Mouse (Mus musculus) kidney, embryonic 14.5 days (tissue): ENCODE measurements at regions not wholly inside any gene's neighbourhood (a gene's known extent, or its start where the extent isn't known, plus 50 kb on each side); places are given as distances from the start of the nearest gene placed in this dataset.

Experiments
- ATAC-seq: fragments of 200-750 bp; cut with Nextera tagmentation; 2 replicates; pipeline ENCODE4 v1.8.0; 2017; ENCODE audit warnings: moderate number of reproducible peaks, mild to moderate bottlenecking, moderate TSS enrichment, moderate library complexity; ENCODE audit not compliant: low FRiP score, low TSS enrichment
- H3K27ac ChIP-seq: fragments of 300-500 bp; sonication (generic); 2 replicates; pipeline ENCODE4 v1.5.1; 2014; ENCODE audit warnings: low read depth, mild to moderate bottlenecking, low read length, moderate library complexity, mixed read lengths
- H3K27me3 ChIP-seq: fragments of 300-500 bp; sonication (generic); 2 replicates; pipeline ENCODE4 v1.6.1; 2014; ENCODE audit warnings: mild to moderate bottlenecking, low read length; ENCODE audit not compliant: control insufficient read depth, insufficient read depth
- H3K36me3 ChIP-seq: fragments of 300-500 bp; sonication (generic); 2 replicates; pipeline ENCODE4 v1.6.1; 2014; ENCODE audit warnings: low read length, mixed read lengths; ENCODE audit not compliant: control insufficient read depth, insufficient read depth
- H3K4me1 ChIP-seq: fragments of 300-500 bp; sonication (generic); 2 replicates; pipeline ENCODE4 v1.6.1; 2014; ENCODE audit warnings: low read length, mixed read lengths; ENCODE audit not compliant: control insufficient read depth, insufficient read depth
- H3K4me2 ChIP-seq: fragments of 300-500 bp; sonication (generic); replicated peaks from 2 replicates; pipeline ENCODE4 v1.6.1; 2014; ENCODE audit warnings: low read depth, mild to moderate bottlenecking, low read length
- H3K4me3 ChIP-seq: fragments of 300-500 bp; sonication (generic); 2 replicates; pipeline ENCODE4 v1.5.1; 2014; ENCODE audit warnings: mild to moderate bottlenecking, low read length
- H3K9ac ChIP-seq: fragments of 300-500 bp; sonication (generic); 2 replicates; pipeline ENCODE4 v1.6.1; 2014; ENCODE audit warnings: low read depth, mild to moderate bottlenecking, low read length, moderate library complexity
- H3K9me3 ChIP-seq: fragments of 300-500 bp; sonication (generic); 2 replicates; pipeline ENCODE4 v1.6.1; 2016; ENCODE audit warnings: low read length; ENCODE audit not compliant: control insufficient read depth
- WGBS: fragments of 180-500 bp; shearing (Covaris S2); extraction: QIAGEN DNeasy Blood & Tissue Kit; methylation state at CpG from one replicate; pipeline ENCODE4 v1.1.7; 2014; 5-methylcytosine and 5-hydroxymethylcytosine counted together

DNA sequence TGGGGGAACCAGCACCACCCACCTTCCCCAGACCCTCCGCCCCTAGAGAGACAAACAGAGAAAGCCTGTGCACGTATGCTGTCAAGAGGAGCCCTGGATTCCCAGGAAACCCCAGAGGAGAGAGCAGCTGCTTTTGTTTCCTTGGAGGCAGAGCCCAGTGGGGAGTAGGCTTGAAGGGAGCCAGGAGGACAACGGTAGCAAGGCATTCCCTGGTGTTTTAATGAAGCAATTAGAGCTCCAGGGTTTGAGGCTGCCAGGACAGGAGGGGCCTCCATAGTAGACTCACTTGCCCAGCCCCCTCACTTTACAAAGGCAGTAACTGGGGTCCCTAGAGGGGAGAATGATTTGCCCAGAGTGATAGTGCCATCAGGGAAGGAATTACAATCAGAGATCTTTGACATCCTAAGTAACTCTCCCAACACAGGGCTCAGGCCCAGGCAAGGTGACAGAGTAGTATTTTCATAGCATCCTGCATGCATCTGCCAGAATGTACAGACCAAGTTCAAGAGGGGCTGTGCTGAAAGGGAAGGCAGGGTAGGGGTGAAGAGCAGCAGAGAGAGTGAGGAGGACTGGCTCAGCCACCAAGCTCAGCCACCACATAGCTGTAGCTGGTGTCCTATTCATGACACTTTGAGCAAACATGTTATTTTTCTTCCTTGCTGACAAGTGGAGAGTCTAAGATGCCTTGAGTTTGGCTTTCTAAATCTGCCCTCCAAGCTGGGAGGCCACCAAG, 389.0 kb downstream of the Nedd1 start:
- Histone ChIP-seq H3K9me3 (no peaks in the 10 kb centered on the region), H3K4me3 (no peak overlapping the region), H3K36me3 (no peaks in the 10 kb centered on the region), H3K4me1 (peaks cover 7% of the 10 kb centered on the region), H3K9ac (no peak overlapping the region), H3K4me2 (no peak overlapping the region), H3K27ac (no peak overlapping the region), H3K27me3 (no peaks in the 10 kb centered on the region)
- WGBS: 26% methylated on average over 3 of the region's 3 CpGs
- no peak for ATAC-seq

DNA sequence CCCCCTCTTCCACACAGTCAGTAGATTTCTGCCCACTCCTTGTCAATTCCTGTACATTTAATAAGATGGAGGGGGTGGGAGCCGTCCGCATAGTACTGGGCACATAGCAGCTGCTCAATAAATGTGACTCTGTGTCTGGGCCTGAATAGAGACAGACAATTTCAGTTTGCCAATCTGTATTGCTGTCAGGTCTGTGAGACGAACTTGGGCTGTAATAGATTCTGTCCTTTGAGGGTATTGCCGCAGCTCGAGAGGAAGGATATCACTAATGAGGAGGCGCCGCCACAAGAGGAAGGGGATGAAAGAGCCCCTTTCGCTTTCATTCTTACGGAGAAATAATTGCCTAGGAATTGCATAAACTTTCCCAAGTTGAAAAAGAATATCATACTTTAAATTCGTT, 392.1 kb downstream of the Nedd1 start:
- WGBS: 84% methylated on average over 10 of the region's 10 CpGs
- ATAC-seq: no peak

DNA sequence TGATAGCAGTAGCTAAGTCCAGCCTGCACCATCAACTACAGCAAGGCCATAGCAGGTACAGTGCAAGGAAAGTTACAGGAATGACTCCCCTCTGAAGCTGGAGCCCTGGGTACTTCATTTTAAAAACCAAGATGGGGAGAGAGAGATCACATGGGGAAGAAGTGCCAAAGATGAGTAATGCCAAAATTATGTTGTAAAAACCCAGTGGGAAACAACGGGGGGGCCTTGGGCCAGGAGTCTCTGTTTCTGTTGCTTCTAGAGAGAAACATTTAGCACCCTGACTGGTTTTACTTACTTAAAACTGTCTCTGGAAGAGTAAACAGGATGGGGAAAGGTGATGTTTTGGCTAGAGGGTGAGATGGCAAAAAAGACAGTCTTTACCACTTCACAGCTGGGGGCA, 392.6 kb downstream of the Nedd1 start:
- Histone ChIP-seq H3K4me2 (no peak overlapping the region), H3K27me3 (no peaks in the 10 kb centered on the region), H3K4me3 (no peak overlapping the region), H3K4me1 (peaks cover 7% of the 10 kb centered on the region), H3K9me3 (no peaks in the 10 kb centered on the region), H3K27ac (no peak overlapping the region), H3K9ac (no peak overlapping the region), H3K36me3 (no peaks in the 10 kb centered on the region)
- 43% methylated on average over 1 of the region's 1 CpGs for WGBS
- ATAC-seq: no peak

More for the DNA sequence above, 392.1 kb downstream of the Nedd1 start:
- Histone ChIP-seq H3K9me3 (no peaks in the 10 kb centered on the region), H3K27ac (no peak overlapping the region), H3K4me2 (no peak overlapping the region), H3K4me3 (no peak overlapping the region), H3K36me3 (no peaks in the 10 kb centered on the region), H3K9ac (no peak overlapping the region), H3K4me1 (peaks cover 7% of the 10 kb centered on the region), H3K27me3 (no peaks in the 10 kb centered on the region)

DNA sequence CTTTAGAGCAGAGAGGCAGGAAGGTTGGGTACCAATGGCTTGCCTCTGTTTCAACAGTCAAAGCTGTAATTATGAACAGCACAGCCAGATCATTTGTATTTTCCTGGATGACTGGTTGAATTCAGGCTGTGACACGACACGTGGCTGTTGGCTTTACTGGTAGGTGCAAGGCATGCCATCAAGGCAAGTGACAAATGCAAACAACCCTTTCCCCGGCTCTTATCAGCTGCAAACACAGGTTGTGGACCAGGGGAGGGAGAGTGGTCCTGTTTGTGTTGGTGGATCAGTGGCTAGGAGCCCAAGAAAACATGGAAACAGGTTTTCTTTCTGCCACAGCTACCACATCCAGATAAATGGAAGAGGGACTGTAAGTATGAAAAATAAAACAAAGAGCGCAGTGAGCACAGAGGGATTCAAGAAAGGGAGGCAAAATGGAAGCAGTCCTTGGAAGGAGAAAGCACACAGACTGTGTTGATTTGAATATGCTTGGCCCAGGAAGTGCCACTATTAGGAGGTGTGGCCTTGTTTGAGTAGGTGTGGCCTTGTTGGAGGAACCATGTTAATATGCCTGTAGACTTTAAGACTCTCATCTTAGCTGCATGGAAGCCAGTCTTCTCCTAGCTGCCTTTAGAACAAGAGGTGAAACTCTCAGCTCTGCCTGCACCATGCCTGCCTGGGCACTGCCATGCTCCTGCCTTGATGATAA, 396.8 kb downstream of the Nedd1 start:
- Histone ChIP-seq H3K4me3 (no peak overlapping the region), H3K27ac (no peak overlapping the region), H3K4me1 (no peaks in the 10 kb centered on the region), H3K4me2 (no peak overlapping the region), H3K9ac (no peak overlapping the region), H3K9me3 (no peaks in the 10 kb centered on the region), H3K36me3 (no peaks in the 10 kb centered on the region), H3K27me3 (no peaks in the 10 kb centered on the region)
- ATAC-seq: no peak
- 61% methylated on average over 4 of the region's 4 CpGs for whole genome bisulfite sequencing

DNA sequence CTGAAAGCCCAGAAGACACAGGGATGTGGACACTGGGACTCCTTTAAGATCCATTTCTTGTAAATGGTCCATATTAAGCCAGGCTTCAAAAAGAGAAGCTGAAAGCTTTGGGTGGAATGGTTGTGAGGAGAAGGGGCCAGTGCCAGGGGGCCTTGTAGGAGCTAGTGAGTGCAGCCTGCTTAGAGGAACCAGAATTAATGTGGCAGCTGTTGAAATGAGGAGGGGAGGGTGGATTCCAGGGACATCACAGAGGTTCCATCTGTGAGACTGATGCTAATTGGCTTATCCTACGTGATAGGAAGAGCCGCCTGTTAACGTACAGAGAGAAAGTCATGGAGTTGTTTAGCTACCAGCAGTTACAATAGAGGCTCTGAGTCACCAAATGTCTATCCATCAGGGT, 407.6 kb downstream of the Nedd1 start:
- Histone ChIP-seq H3K27me3 (no peaks in the 10 kb centered on the region), H3K4me2 (no peak overlapping the region), H3K4me3 (no peak overlapping the region), H3K9ac (no peak overlapping the region), H3K9me3 (no peaks in the 10 kb centered on the region), H3K36me3 (no peaks in the 10 kb centered on the region), H3K27ac (no peak overlapping the region), H3K4me1 (no peaks in the 10 kb centered on the region)
- 78% methylated on average over 3 of the region's 3 CpGs for WGBS
- ATAC-seq: no peak

DNA sequence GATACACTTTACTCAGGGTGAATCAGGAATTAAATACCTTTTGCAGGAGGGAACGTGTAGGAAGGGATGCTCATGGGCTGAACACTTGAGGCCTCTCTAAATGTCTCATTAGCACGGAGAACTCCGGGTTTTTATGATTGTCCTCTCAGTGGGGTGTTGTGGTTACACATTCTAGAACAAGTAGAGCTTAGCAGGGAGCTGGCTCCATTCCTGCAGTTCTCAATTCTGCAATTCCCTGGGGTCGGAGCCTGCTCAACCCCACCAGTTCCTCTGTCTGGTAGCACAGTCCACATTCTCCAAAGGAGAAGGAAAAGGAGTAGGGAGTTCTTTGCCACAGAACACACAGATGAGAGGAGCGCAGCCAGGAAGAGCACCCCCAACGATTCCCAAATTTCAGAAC, 409.9 kb downstream of the Nedd1 start:
- H3K27me3 ChIP-seq: no peaks in the 10 kb centered on the region
- 81% methylated on average over 6 of the region's 6 CpGs for WGBS
- no peak overlapping the region for H3K27ac ChIP-seq
- no peak overlapping the region for H3K4me2 ChIP-seq
- H3K36me3 ChIP-seq: no peaks in the 10 kb centered on the region
- no peak for ATAC-seq
- no peak overlapping the region for H3K9ac ChIP-seq
- H3K4me1 ChIP-seq: no peaks in the 10 kb centered on the region
- no peak overlapping the region for H3K4me3 ChIP-seq
- H3K9me3 ChIP-seq: no peaks in the 10 kb centered on the region

DNA sequence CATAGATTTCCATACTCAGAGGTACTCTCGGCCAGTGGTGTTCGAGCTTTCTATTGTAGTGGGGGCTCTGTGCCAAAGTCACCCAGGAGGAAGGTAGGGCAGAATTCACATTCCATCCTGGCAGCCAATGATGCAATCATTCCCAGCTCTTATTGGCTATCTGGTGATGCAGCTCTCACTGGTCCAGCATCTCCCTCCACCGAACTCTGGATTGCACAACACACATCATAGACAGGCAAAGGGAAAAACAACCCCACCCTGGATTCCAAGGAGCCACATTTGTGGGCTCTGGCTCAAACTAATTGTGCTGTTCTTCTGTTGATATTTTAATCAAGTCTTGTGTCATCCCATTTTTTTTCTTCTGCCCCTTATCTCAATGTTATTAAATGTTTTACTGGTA, 413.6 kb downstream of the Nedd1 start:
- Histone ChIP-seq H3K4me3 (no peak overlapping the region), H3K9ac (no peak overlapping the region), H3K27ac (no peak overlapping the region), H3K36me3 (no peaks in the 10 kb centered on the region), H3K4me2 (no peak overlapping the region), H3K27me3 (no peaks in the 10 kb centered on the region), H3K9me3 (no peaks in the 10 kb centered on the region), H3K4me1 (no peaks in the 10 kb centered on the region)
- WGBS: 82% methylated on average over 3 of the region's 3 CpGs
- no peak for ATAC-seq

DNA sequence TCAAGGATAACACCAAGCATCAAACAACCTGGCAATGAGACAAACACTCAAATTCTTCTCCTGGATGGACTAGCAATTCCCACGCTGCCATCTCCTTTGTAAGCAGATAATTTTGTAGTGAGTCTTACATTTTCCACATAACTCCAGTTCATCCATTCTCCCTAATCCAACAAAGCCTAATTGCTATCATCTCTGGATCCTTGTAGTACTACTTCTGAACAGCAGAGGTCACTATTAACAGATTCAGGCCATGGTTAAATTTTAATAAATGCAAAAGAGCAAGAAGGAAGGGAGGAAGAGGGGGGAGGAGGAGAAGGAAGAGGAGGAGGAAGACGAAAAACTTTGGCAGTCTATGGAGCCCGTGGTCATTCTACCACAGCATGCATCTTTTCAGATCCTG, 414.4 kb downstream of the Nedd1 start:
- no peaks in the 10 kb centered on the region for H3K36me3 ChIP-seq
- ATAC-seq: no peak
- no peaks in the 10 kb centered on the region for H3K4me1 ChIP-seq
- H3K27me3 ChIP-seq: no peaks in the 10 kb centered on the region
- no peak overlapping the region for H3K27ac ChIP-seq
- H3K4me3 ChIP-seq: no peak overlapping the region
- WGBS: 37% methylated on average over 3 of the region's 3 CpGs
- no peak overlapping the region for H3K4me2 ChIP-seq
- no peaks in the 10 kb centered on the region for H3K9me3 ChIP-seq
- H3K9ac ChIP-seq: no peak overlapping the region

DNA sequence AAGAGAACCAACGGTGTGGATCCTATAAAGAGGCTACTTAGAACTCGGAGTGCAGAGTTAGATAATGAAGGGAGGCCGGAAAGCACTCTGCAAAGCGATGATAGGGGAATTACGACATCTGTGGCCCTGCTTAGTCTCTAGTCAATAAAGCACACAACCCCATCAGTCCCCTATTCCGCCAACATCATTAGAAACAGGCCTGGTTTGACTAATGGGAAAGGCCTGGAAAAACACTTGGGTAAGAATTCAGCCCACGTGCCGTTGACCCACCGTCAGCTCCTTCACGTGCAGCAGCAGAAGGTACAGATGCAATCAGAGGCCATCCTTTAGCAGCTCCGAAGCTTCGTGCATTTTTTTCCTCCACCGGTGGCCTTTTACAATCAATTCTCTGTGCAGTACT, 423.5 kb downstream of the Nedd1 start:
- H3K27me3 ChIP-seq: no peaks in the 10 kb centered on the region
- H3K27ac ChIP-seq: no peak overlapping the region
- H3K4me2 ChIP-seq: no peak overlapping the region
- no peaks in the 10 kb centered on the region for H3K36me3 ChIP-seq
- H3K4me3 ChIP-seq: no peak overlapping the region
- WGBS: 63% methylated on average over 13 of the region's 13 CpGs
- ATAC-seq: no peak
- no peak overlapping the region for H3K9ac ChIP-seq
- no peaks in the 10 kb centered on the region for H3K9me3 ChIP-seq
- no peaks in the 10 kb centered on the region for H3K4me1 ChIP-seq
